Mouse (Mus musculus) heart, postnatal 0 days (tissue): ENCODE measurements around the gene Tmprss6. TPM values are rescaled to one million over a fixed set of nuclear protein-coding genes. Genes with fewer than 3 reads are reported as not detected.

ENCODE experiments used
- ATAC-seq: fragments of 200-750 bp; cut with Nextera tagmentation; 2 replicates; pipeline ENCODE4 v1.8.0; 2017; ENCODE audit warnings: low read depth, moderate number of reproducible peaks, moderate library complexity; ENCODE audit not compliant: insufficient read depth
- DNase-seq: peaks from one replicate; pipeline ENCODE4 v3.0.0-alpha.2; 2016; ENCODE audit warnings: low spot score
- H3K27ac ChIP-seq: fragments of 300-500 bp; sonication (generic); 2 replicates; pipeline ENCODE4 v1.5.1; 2014; ENCODE audit warnings: low read depth, mild to moderate bottlenecking
- H3K27me3 ChIP-seq: fragments of 300-500 bp; sonication (generic); 2 replicates; pipeline ENCODE4 v1.6.1; 2014; ENCODE audit warnings: low read length, mixed read lengths; ENCODE audit not compliant: control insufficient read depth, insufficient read depth
- H3K36me3 ChIP-seq: fragments of 300-500 bp; sonication (generic); replicated peaks from 2 replicates; pipeline ENCODE4 v1.6.1; 2014; ENCODE audit warnings: low read length, mixed read lengths; ENCODE audit not compliant: control insufficient read depth, insufficient read depth
- H3K4me1 ChIP-seq: fragments of 300-500 bp; sonication (generic); 2 replicates; pipeline ENCODE4 v1.6.1; 2014; ENCODE audit warnings: antibody characterized with exemption; ENCODE audit not compliant: control insufficient read depth, insufficient read depth
- H3K4me2 ChIP-seq: fragments of 300-500 bp; sonication (generic); 2 replicates; pipeline ENCODE4 v1.6.1; 2014; ENCODE audit warnings: low read depth, mild to moderate bottlenecking, low read length, moderate library complexity
- H3K4me3 ChIP-seq: fragments of 300-500 bp; sonication (generic); 2 replicates; pipeline ENCODE4 v1.5.1; 2014; ENCODE audit warnings: low read depth, low read length
- H3K9ac ChIP-seq: fragments of 300-500 bp; sonication (generic); replicated peaks from 2 replicates; pipeline ENCODE4 v1.6.1; 2014; ENCODE audit warnings: low read depth, low read length, mixed read lengths
- H3K9me3 ChIP-seq: fragments of 300-500 bp; sonication (generic); replicated peaks from 2 replicates; pipeline ENCODE4 v1.6.1; 2016; ENCODE audit warnings: low read length; ENCODE audit not compliant: control insufficient read depth
- CTCF ChIP-seq: IDR thresholded peaks from 2 replicates; pipeline ENCODE4 v1.5.1; 2016; ENCODE audit warnings: antibody characterized with exemption, control low read depth, low read depth
- EP300 ChIP-seq: IDR thresholded peaks from 2 replicates; pipeline ENCODE4 v1.6.1; 2016; ENCODE audit warnings: antibody characterized with exemption, low read depth
- WGBS: fragments of 180-500 bp; shearing (Covaris S2); extraction: QIAGEN DNeasy Blood & Tissue Kit; methylation state at CpG from one replicate; pipeline ENCODE4 v1.1.7; 2014; 5-methylcytosine and 5-hydroxymethylcytosine counted together
- polyA plus RNA-seq: library from polyadenylated mRNA; unstranded; fragments of >200 nt; fragmentation: Nextera tagmentation; extraction: Ambion mirVana; gene quantifications from 2 replicates; pipeline ENCODE4 v1.2.1, GENCODE M21; 2015
- total RNA-seq: library from RNA; depleted of rRNA; stranded (reverse); fragments of >200 nt; gene quantifications from 2 replicates; pipeline ENCODE4 v1.2.3, GENCODE M21; 2014; ENCODE audit warnings: low replicate concordance

The Tmprss6 gene
- total and polyA plus RNA-seq, 2 experiments from 2014 or later: 0.49 TPM; not detected in 1

DNA sequence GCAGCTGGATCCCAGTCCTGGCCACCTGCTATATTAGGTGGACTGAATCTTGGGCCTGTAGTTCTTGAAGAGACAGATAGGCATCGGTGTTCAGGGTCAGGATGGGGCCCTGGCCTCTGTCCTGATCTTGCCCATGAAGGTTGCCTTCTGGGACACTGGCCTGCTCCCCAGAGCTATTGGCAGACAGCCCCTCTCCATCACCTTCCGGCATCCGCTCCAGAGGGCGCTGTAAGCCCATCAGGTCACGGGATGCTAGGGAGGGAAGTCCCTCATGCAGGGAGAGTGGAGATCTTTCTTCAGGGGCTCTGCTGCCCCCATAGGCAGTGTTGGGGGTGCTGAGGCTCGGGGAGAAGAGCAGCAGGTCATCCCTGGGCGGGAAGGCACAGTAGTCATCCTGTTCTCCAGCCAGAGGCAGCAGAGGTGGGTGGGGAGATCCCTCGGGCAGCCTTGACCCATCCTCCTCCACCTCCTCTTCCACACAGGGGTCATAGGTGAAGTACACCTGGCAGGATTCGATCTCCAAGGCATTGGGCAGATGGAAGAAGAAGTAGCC is 13.1 kb upstream of the Tmprss6 start:
- H3K4me3 ChIP-seq: no peak overlapping the region
- H3K4me2 ChIP-seq: no peak overlapping the region
- H3K27me3 ChIP-seq: peaks cover 15% of the 10 kb centered on the region
- WGBS: 43% methylated on average over 9 of the region's 9 CpGs
- H3K4me1 ChIP-seq: peaks cover 8% of the 10 kb centered on the region; the same call in 1 of the 2 replicates
- TF ChIP-seq CTCF (peak; percentile 20; the same call in 1 of the 2 replicates), EP300 (no peak)
- no peak for ATAC-seq
- no peak overlapping the region for H3K9ac ChIP-seq
- H3K36me3 ChIP-seq: no peaks in the 10 kb centered on the region
- DNase-seq: no peak
- H3K27ac ChIP-seq: no peak overlapping the region
- no peaks in the 10 kb centered on the region for H3K9me3 ChIP-seq

DNA sequence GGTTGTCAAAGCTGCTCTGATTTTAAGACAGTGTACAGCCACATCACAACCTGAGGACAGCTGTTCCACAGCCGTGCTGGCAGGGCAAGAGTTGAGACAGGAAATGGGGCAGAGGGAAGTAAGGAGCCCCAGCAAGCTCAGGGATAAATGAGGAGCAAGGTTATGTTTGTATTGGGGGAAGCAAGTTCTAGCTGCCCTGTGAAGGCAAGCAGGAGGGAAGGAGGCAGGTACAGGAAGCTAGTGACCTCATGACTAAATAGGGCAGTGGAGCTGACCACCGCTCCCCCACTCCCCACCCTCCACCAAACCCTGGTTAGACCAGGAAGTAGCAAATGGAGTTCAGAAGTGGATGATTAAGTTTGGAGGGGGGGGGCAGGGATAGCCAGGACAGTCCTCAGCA is 12.6 kb upstream of the Tmprss6 start:
- no peak for TF ChIP-seq CTCF
- no peak for TF ChIP-seq EP300
- Histone ChIP-seq H3K36me3 (no peaks in the 10 kb centered on the region), H3K4me3 (no peak overlapping the region), H3K4me1 (peaks cover 8% of the 10 kb centered on the region; the same call in 1 of the 2 replicates), H3K27me3 (peaks cover 12% of the 10 kb centered on the region), H3K9ac (no peak overlapping the region), H3K27ac (no peak overlapping the region), H3K9me3 (no peaks in the 10 kb centered on the region), H3K4me2 (no peak overlapping the region)
- 60% methylated on average over 2 of the region's 2 CpGs for WGBS
- no peak for DNase-seq
- ATAC-seq: no peak

DNA sequence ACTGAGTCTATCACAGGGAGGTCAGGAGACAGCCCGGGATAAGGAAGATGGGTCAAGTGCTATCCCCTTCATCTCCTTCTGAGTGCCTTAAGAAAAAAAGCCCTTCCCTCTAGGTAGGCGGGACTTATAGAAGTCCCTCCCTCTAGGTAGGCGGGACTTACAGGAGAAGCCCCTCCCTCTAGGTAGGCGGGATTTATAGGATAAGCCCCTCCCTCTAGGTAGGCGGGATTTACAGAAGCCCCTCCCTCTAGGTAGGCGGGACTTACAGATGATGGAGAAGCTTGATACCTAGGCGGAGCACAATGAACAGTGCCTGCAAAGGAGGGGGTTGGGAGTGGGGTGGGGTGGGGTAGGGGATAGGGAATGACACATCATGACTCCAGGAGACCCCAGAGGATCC is 11.7 kb upstream of the Tmprss6 start:
- Histone ChIP-seq H3K4me1 (peaks cover 8% of the 10 kb centered on the region; the same call in 1 of the 2 replicates), H3K4me2 (no peak overlapping the region), H3K9ac (no peak overlapping the region), H3K4me3 (no peak overlapping the region), H3K27ac (no peak overlapping the region), H3K27me3 (peaks cover 6% of the 10 kb centered on the region; the same call in 1 of the 2 replicates), H3K36me3 (no peaks in the 10 kb centered on the region), H3K9me3 (no peaks in the 10 kb centered on the region)
- ATAC-seq (no peak), DNase-seq (no peak)
- 64% methylated on average over 7 of the region's 7 CpGs for WGBS
- TF ChIP-seq CTCF (no peak), EP300 (no peak)

DNA sequence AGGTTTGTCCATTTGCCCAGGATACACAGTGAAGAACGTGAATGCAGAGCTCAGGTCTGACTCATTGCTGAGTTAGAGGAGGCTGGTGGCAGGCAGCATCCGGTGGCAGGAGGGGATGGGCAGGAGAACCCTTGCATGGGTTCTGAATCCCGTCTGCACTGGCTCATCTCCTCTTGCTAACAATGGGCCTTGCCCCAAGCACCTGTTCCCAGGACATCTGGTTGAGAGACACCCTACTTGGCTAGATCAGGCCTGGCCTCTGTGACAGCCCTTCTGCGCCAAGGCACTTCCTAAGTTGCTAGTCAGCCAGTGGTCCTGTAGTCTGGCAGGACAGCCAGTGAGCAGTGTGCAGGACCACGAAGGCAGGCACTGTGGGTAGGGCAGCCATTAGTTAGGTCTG is 11.0 kb upstream of the Tmprss6 start:
- WGBS: 68% methylated on average over 5 of the region's 5 CpGs
- no peak for TF ChIP-seq CTCF
- TF ChIP-seq EP300: no peak
- Histone ChIP-seq H3K4me2 (no peak overlapping the region), H3K9me3 (no peaks in the 10 kb centered on the region), H3K36me3 (no peaks in the 10 kb centered on the region), H3K4me3 (no peak overlapping the region), H3K4me1 (peaks cover 8% of the 10 kb centered on the region; the same call in 1 of the 2 replicates), H3K9ac (no peak overlapping the region), H3K27ac (no peak overlapping the region), H3K27me3 (0 out of 2 replicates have a peak, but pooled peaks cover 4% of the 10 kb centered on the region)
- no peak for ATAC-seq
- no peak for DNase-seq

DNA sequence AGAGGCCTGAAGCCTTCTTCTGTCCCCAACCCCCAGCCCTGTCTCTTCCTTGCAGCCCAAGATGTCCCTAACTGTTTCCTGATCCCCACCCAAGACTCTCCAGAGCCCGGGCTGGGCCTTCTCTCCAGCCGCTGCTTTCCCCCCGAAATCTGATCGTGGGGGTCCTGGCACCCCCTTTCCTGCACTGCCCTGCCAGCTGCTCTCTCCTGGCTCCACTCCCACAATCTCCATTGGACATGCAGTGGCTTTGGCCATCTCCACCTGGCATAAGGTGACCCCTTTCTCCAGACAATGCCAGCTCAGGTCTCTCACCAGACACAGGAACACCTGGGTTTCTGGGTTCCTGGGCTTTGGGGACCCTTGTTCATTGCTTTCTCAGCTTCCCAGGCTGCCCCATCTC is 9.6 kb upstream of the Tmprss6 start:
- Histone ChIP-seq H3K36me3 (no peaks in the 10 kb centered on the region), H3K27ac (no peak overlapping the region), H3K4me2 (no peak overlapping the region), H3K9ac (no peak overlapping the region), H3K9me3 (no peaks in the 10 kb centered on the region), H3K27me3 (0 out of 2 replicates have a peak, but pooled peaks cover 4% of the 10 kb centered on the region), H3K4me1 (peaks cover 8% of the 10 kb centered on the region; the same call in 1 of the 2 replicates), H3K4me3 (no peak overlapping the region)
- WGBS: 88% methylated on average over 4 of the region's 4 CpGs
- ATAC-seq (no peak), DNase-seq (no peak)
- no peak for TF ChIP-seq CTCF
- no peak for TF ChIP-seq EP300

DNA sequence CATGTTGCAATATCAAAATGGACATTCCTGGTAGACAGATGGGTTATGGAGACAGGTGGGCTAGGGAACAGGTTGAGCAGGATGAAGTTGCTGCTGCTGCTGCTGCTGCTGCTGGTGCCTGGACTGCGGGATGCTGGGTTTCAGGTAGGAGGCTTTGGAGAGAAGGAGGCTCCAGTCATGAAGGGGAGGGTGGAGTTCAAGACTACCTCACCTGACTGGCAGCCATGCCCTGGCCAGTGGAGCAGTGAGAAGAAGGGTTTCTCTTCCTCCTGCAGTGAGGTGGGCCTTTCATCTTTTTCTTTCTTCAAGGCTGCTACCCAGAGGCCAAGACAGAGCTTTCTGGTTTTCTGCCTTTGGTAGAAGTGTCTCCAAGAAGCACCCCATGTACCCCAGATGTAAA is 8.4 kb upstream of the Tmprss6 start:
- H3K27ac ChIP-seq: no peak overlapping the region
- TF ChIP-seq CTCF (no peak), EP300 (no peak)
- ATAC-seq: no peak

More for the DNA sequence above, 8.4 kb upstream of the Tmprss6 start:
- Histone ChIP-seq H3K9me3 (no peaks in the 10 kb centered on the region), H3K9ac (no peak overlapping the region), H3K4me3 (no peak overlapping the region), H3K36me3 (no peaks in the 10 kb centered on the region), H3K4me2 (no peak overlapping the region), H3K27me3 (0 out of 2 replicates have a peak, but pooled peaks cover 4% of the 10 kb centered on the region), H3K4me1 (peaks cover 12% of the 10 kb centered on the region)
- no peak for DNase-seq
- WGBS: 63% methylated on average over 1 of the region's 1 CpGs
